Mouse (Mus musculus) MEL (cell line): ENCODE data around the gene Gm44805. TPM values are rescaled to one million over a fixed set of nuclear protein-coding genes. Genes with fewer than 3 reads are reported as not detected.

Experiments used
- DNase-seq: peaks from one replicate; pipeline ENCODE4 v3.0.0; 2011; ENCODE audit warnings: low read depth, low spot score
- H3K27ac ChIP-seq: 2 replicates; pipeline ENCODE4 v1.5.1; 2012; ENCODE audit warnings: low read depth, mild to moderate bottlenecking, control low read depth, low read length, moderate library complexity; ENCODE audit not compliant: control insufficient read depth
- H3K27me3 ChIP-seq, 2 experiments: fragments of 150-350 bp in 1 of 2; sonication (generic) in 1 of 2; 2 replicates each; pipeline ENCODE4 v1.6.1; 2012; ENCODE audit warnings: low read length in 2 of 2, mild to moderate bottlenecking in 2 of 2, improper control_type of control experiment in 1 of 2, moderate library complexity in 1 of 2; ENCODE audit not compliant: insufficient read depth in 2 of 2, control insufficient read depth in 1 of 2
- H3K36me3 ChIP-seq, 2 experiments: 2 replicates each; pipeline ENCODE4 v1.6.1; 2012 to 2014; ENCODE audit warnings: low read length in 2 of 2, improper control_type of control experiment in 1 of 2, inconsistent platforms in 1 of 2, mild to moderate bottlenecking in 1 of 2; ENCODE audit not compliant: insufficient read depth in 2 of 2, control insufficient read depth in 1 of 2
- H3K4me1 ChIP-seq, 2 experiments: fragments of 150-350 bp in 1 of 2; sonication (generic) in 1 of 2; 2 replicates each; pipeline ENCODE4 v1.6.1; 2012; ENCODE audit warnings: low read length in 2 of 2, improper control_type of control experiment in 1 of 2, mild to moderate bottlenecking in 1 of 2; ENCODE audit not compliant: insufficient read depth in 2 of 2, control insufficient read depth in 1 of 2
- H3K4me3 ChIP-seq, 2 experiments: fragments of 150-350 bp in 1 of 2; sonication (generic) in 1 of 2; 2 replicates each; pipeline ENCODE4 v1.5.1; 2012; ENCODE audit warnings: low read depth in 2 of 2, low read length in 2 of 2, mild to moderate bottlenecking in 2 of 2, moderate library complexity in 2 of 2, control low read depth in 1 of 2, improper control_type of control experiment in 1 of 2; ENCODE audit not compliant: control insufficient read depth in 1 of 2, insufficient read depth in 1 of 2
- H3K79me2 ChIP-seq: 2 replicates; pipeline ENCODE4 v1.6.1; 2012; ENCODE audit warnings: mild to moderate bottlenecking, low read length, moderate library complexity; ENCODE audit not compliant: control insufficient read depth, poor library complexity, insufficient read depth
- H3K9ac ChIP-seq: 2 replicates; pipeline ENCODE4 v1.6.1; 2012; ENCODE audit warnings: low read depth, mild to moderate bottlenecking, control low read depth, low read length, moderate library complexity; ENCODE audit not compliant: control insufficient read depth, poor library complexity, severe bottlenecking
- H3K9me3 ChIP-seq: fragments of 150-350 bp; sonication (generic); replicated peaks from 2 replicates; pipeline ENCODE4 v1.6.1; 2012; ENCODE audit warnings: mild to moderate bottlenecking, low read length, improper control_type of control experiment, moderate library complexity; ENCODE audit not compliant: insufficient read depth
- BHLHE40 ChIP-seq: IDR thresholded peaks from 2 replicates; pipeline ENCODE4 v1.6.1; 2012; ENCODE audit warnings: low read depth, mild to moderate bottlenecking, inconsistent platforms, low read length, improper control_type of control experiment, borderline replicate concordance
- CHD1 ChIP-seq: IDR thresholded peaks from 2 replicates; pipeline ENCODE4 v1.6.1; 2012; ENCODE audit warnings: low read depth, mild to moderate bottlenecking, inconsistent platforms, low read length, improper control_type of control experiment
- CHD2 ChIP-seq: IDR thresholded peaks from 2 replicates; pipeline ENCODE4 v1.6.1; 2011; ENCODE audit warnings: low read length, improper control_type of control experiment
- CTCF ChIP-seq, 3 experiments: IDR thresholded peaks in 2 of 3; conservative IDR thresholded peaks in 1 of 3; 2 replicates each; pipeline ENCODE4 v1.5.1; 2011 to 2012; ENCODE audit warnings: low read length in 3 of 3, low read depth in 2 of 3, mild to moderate bottlenecking in 2 of 3, improper control_type of control experiment in 1 of 3, inconsistent platforms in 1 of 3, mixed read lengths in 1 of 3, moderate library complexity in 1 of 3; ENCODE audit not compliant: control insufficient read depth in 1 of 3, insufficient read depth in 1 of 3, poor library complexity in 1 of 3, severe bottlenecking in 1 of 3
- E2F4 ChIP-seq: IDR thresholded peaks from 2 replicates; pipeline ENCODE4 v1.6.1; 2011; ENCODE audit warnings: low read depth, low read length, improper control_type of control experiment, borderline replicate concordance
- ELF1 ChIP-seq: IDR thresholded peaks from 2 replicates; pipeline ENCODE4 v1.6.1; 2014; ENCODE audit warnings: low read depth, mild to moderate bottlenecking, inconsistent platforms, low read length, improper control_type of control experiment, moderate library complexity
- EP300 ChIP-seq, 2 experiments: IDR thresholded peaks; 2 replicates each; pipeline ENCODE4 v1.6.1; 2011; ENCODE audit warnings: improper control_type of control experiment in 2 of 2, low read length in 2 of 2, low read depth in 1 of 2, mild to moderate bottlenecking in 1 of 2
- ETS1 ChIP-seq: IDR thresholded peaks from 2 replicates; pipeline ENCODE4 v1.6.1; 2012; ENCODE audit warnings: low read depth, mild to moderate bottlenecking, inconsistent platforms, low read length, improper control_type of control experiment, moderate library complexity
- GABPA ChIP-seq: IDR thresholded peaks from 2 replicates; pipeline ENCODE4 v1.6.1; 2012; ENCODE audit warnings: low read depth, mild to moderate bottlenecking, inconsistent platforms, low read length, improper control_type of control experiment, moderate library complexity
- HCFC1 ChIP-seq: IDR thresholded peaks from 2 replicates; pipeline ENCODE4 v1.6.1; 2012; ENCODE audit warnings: low read depth, mild to moderate bottlenecking, inconsistent platforms, low read length, improper control_type of control experiment, moderate library complexity
- KAT2A ChIP-seq: conservative IDR thresholded peaks from 2 replicates; pipeline ENCODE4 v1.6.1; 2012; ENCODE audit warnings: low read depth, low read length, improper control_type of control experiment, inconsistent platforms
- MAFK ChIP-seq: IDR thresholded peaks from 2 replicates; pipeline ENCODE4 v1.6.1; 2011; ENCODE audit warnings: low read depth, mild to moderate bottlenecking, low read length, improper control_type of control experiment, borderline replicate concordance
- MAX ChIP-seq: IDR thresholded peaks from 2 replicates; pipeline ENCODE4 v1.6.1; 2011; ENCODE audit warnings: low read length, improper control_type of control experiment
- MAZ ChIP-seq: IDR thresholded peaks from 2 replicates; pipeline ENCODE4 v1.6.1; 2012; ENCODE audit warnings: low read depth, mild to moderate bottlenecking, inconsistent platforms, low read length, improper control_type of control experiment
- MEF2A ChIP-seq: IDR thresholded peaks from 2 replicates; pipeline ENCODE4 v1.6.1; 2014; ENCODE audit warnings: low read depth, mild to moderate bottlenecking, inconsistent platforms, low read length, improper control_type of control experiment; ENCODE audit not compliant: poor library complexity, insufficient replicate concordance, severe bottlenecking; ENCODE audit errors: extremely low read depth
- MXI1 ChIP-seq: IDR thresholded peaks from 2 replicates; pipeline ENCODE4 v1.6.1; 2011; ENCODE audit warnings: mild to moderate bottlenecking, low read depth, low read length, improper control_type of control experiment
- MYB ChIP-seq: IDR thresholded peaks from 2 replicates; pipeline ENCODE4 v1.6.1; 2011; ENCODE audit warnings: mild to moderate bottlenecking, low read depth, low read length, improper control_type of control experiment
- MYC ChIP-seq: IDR thresholded peaks from 2 replicates; pipeline ENCODE4 v1.6.1; 2011; ENCODE audit warnings: low read depth, mild to moderate bottlenecking, low read length, improper control_type of control experiment, moderate library complexity
- NELFE ChIP-seq: IDR thresholded peaks from 2 replicates; pipeline ENCODE4 v1.6.1; 2011; ENCODE audit warnings: low read depth, low read length, improper control_type of control experiment
- NRF1 ChIP-seq: IDR thresholded peaks from 2 replicates; pipeline ENCODE4 v1.6.1; 2014; ENCODE audit warnings: low read depth, mild to moderate bottlenecking, inconsistent platforms, low read length, improper control_type of control experiment, moderate library complexity; ENCODE audit not compliant: poor library complexity, insufficient read depth, severe bottlenecking
- POLR2A ChIP-seq, 2 experiments: IDR thresholded peaks; 2 replicates each; pipeline ENCODE4 v1.6.1; 2011 to 2012; ENCODE audit warnings: low read length in 2 of 2, mild to moderate bottlenecking in 2 of 2, control low read depth in 1 of 2, improper control_type of control experiment in 1 of 2, low read depth in 1 of 2, moderate library complexity in 1 of 2; ENCODE audit not compliant: control insufficient read depth in 1 of 2, insufficient read depth in 1 of 2, poor library complexity in 1 of 2
- POLR2AphosphoS2 ChIP-seq: IDR thresholded peaks from 2 replicates; pipeline ENCODE4 v1.6.1; 2011; ENCODE audit warnings: low read length, improper control_type of control experiment
- POLR2AphosphoS5 ChIP-seq: IDR thresholded peaks from 2 replicates; pipeline ENCODE4 v1.6.1; 2012; ENCODE audit warnings: low read depth, borderline replicate concordance, mild to moderate bottlenecking, inconsistent platforms, low read length, moderate library complexity, mixed read lengths
- RAD21 ChIP-seq: IDR thresholded peaks from 2 replicates; pipeline ENCODE4 v1.6.1; 2011; ENCODE audit warnings: mild to moderate bottlenecking, low read depth, low read length, improper control_type of control experiment
- RCOR1 ChIP-seq: IDR thresholded peaks from 2 replicates; pipeline ENCODE4 v1.6.1; 2012; ENCODE audit warnings: low read depth, mild to moderate bottlenecking, inconsistent platforms, low read length, improper control_type of control experiment
- SIN3A ChIP-seq: IDR thresholded peaks from 2 replicates; pipeline ENCODE4 v1.6.1; 2012; ENCODE audit warnings: low read length, improper control_type of control experiment, inconsistent platforms
- SMC3 ChIP-seq: IDR thresholded peaks from 2 replicates; pipeline ENCODE4 v1.6.1; 2011; ENCODE audit warnings: low read depth, low read length, improper control_type of control experiment
- TAL1 ChIP-seq: IDR thresholded peaks from 2 replicates; pipeline ENCODE4 v1.6.1; 2012; ENCODE audit warnings: mild to moderate bottlenecking, inconsistent platforms, low read length, moderate library complexity, mixed read lengths
- TBP ChIP-seq: IDR thresholded peaks from 2 replicates; pipeline ENCODE4 v1.8.0; 2011; ENCODE audit warnings: low read depth, low read length, improper control_type of control experiment
- TCF12 ChIP-seq: IDR thresholded peaks from 2 replicates; pipeline ENCODE4 v1.6.1; 2014; ENCODE audit warnings: low read depth, mild to moderate bottlenecking, inconsistent platforms, low read length, improper control_type of control experiment, moderate library complexity
- UBTF ChIP-seq: IDR thresholded peaks from 2 replicates; pipeline ENCODE4 v1.6.1; 2012; ENCODE audit warnings: low read depth, mild to moderate bottlenecking, inconsistent platforms, low read length, improper control_type of control experiment, moderate library complexity, borderline replicate concordance; ENCODE audit not compliant: insufficient read depth
- USF1 ChIP-seq: IDR thresholded peaks from 2 replicates; pipeline ENCODE4 v1.6.1; 2014; ENCODE audit warnings: low read depth, mild to moderate bottlenecking, inconsistent platforms, low read length, improper control_type of control experiment, moderate library complexity
- ZC3H11A ChIP-seq: IDR thresholded peaks from 2 replicates; pipeline ENCODE4 v1.6.1; 2012; ENCODE audit warnings: low read depth, mild to moderate bottlenecking, inconsistent platforms, low read length, improper control_type of control experiment
- ZKSCAN1 ChIP-seq: IDR thresholded peaks from 2 replicates; pipeline ENCODE4 v1.6.1; 2012; ENCODE audit warnings: low read depth, mild to moderate bottlenecking, inconsistent platforms, low read length, improper control_type of control experiment, moderate library complexity
- ZMIZ1 ChIP-seq: IDR thresholded peaks from 2 replicates; pipeline ENCODE4 v1.6.1; 2012; ENCODE audit warnings: low read depth, mild to moderate bottlenecking, inconsistent platforms, low read length, improper control_type of control experiment, moderate library complexity
- ZNF384 ChIP-seq: IDR thresholded peaks from 2 replicates; pipeline ENCODE4 v1.6.1; 2012; ENCODE audit warnings: low read depth, mild to moderate bottlenecking, inconsistent platforms, low read length, improper control_type of control experiment
- polyA plus RNA-seq, 2 experiments: library from polyadenylated mRNA; stranded (reverse) in 1 of 2; unstranded in 1 of 2; fragments of >175 nt in 1 of 2; fragments of >200 nt in 1 of 2; gene quantifications; 2 replicates each; pipeline versions ENCODE4 v1.2.1 to v1.2.4; 2012; ENCODE audit warnings: low replicate concordance in 2 of 2, low read depth in 1 of 2; ENCODE audit not compliant: insufficient read length in 2 of 2, insufficient read depth in 1 of 2, missing spikeins in 1 of 2
- total RNA-seq: library from RNA; depleted of rRNA; stranded (reverse); fragments of 300-350 nt; gene quantifications from 2 replicates; pipeline ENCODE4 v1.2.3, GENCODE M21; 2012

Gene Gm44805
- total and polyA plus RNA-seq, 3 experiments = not detected

DNA sequence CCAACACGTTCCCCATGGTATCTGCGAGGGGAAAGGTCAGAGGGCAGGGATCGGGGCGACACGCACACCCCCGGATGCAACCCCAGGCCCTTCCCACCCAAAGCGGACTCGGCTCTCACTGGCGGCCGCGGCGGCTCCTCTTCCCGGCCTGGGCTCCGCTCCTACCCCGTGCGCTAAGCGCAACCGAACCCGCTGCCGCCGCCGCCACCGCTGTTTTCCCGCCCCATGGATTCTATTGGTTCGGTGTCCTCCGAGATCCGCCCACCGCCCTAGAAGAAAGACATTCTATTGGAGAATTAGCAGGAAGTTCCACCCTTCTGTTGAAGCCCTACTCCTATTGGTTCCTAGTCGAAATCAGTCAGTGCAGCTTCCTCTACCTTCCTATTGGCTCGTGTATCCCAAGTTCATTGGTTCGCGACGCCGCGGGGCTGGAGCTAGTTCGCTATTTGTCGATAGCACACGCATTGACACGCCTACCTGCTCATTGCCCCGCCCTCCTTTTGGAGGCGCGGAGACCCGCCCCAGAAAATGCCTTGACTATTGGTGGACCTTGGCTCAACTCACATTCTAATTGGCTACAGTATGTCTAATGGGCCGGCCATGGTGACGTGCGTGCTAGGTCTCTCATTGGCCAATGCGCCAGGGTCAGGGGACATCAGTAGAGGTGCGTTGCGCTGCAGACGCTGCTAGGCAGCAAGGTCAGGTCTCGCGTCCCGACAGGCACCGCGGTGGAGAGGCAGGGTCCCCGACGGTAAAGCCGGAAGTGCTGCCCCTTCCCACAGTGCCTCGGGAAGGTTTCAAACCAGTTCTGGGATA is 34.2 kb upstream of the Gm44805 start, which contains the start of gene Tomm40:
Gene Tomm40, minus strand, starts transcription at position 200 of the 816 bp plus-strand sequence.
- peaks cover 20% of the 10 kb centered on the region for H3K79me2 ChIP-seq
- H3K4me3 ChIP-seq = peak within 1 kb of the TSS; percentile 72 to 97
- peak within 1 kb of the TSS; percentile 90 for H3K9ac ChIP-seq
- peak within 1 kb of the TSS; percentile 99 for H3K27ac ChIP-seq
- no peaks in the 10 kb centered on the region for H3K9me3 ChIP-seq
- H3K27me3 ChIP-seq = no peaks in the 10 kb centered on the region
- peaks cover 3 to 14% of the 10 kb centered on the region in 2 experiments; a peak in 3 of 4 replicates for H3K36me3 ChIP-seq
- H3K4me1 ChIP-seq = peaks cover 0 to 19% of the 10 kb centered on the region in 2 experiments; a peak in 2 of 4 replicates
- DNase-seq = peak; percentile 100
- TF ChIP-seq CHD2 (peak; percentile 89), POLR2AphosphoS5 (no peak), ETS1 (no peak), CHD1 (no peak), POLR2AphosphoS2 (no peak; the same call in 1 of the 2 replicates), BHLHE40 (no peak), MXI1 (peak; percentile 79), ZNF384 (no peak), HCFC1 (peak; percentile 86), UBTF (no peak), ELF1 (peak; percentile 98), GABPA (no peak), USF1 (peak; percentile 54), CTCF (IDR thresholded peaks at IDR 0.05 in 2 of 3, conservative IDR thresholded peaks at IDR 0.05 in 1 of 3; ENCODE audit: control insufficient read depth in 1 of 3, insufficient read depth in 1 of 3, low read depth in 2 of 3, low read length in 3 of 3, poor library complexity in 1 of 3, severe bottlenecking in 1 of 3) (no peak), POLR2A (IDR thresholded peaks at IDR 0.05; ENCODE audit: control insufficient read depth in 1 of 2, insufficient read depth in 1 of 2, low read depth in 1 of 2, low read length in 2 of 2, poor library complexity in 1 of 2) (peak; percentile 55 to 65; a peak in 3 of 4 replicates), ZKSCAN1 (no peak), MAFK (no peak), MYC (no peak), MAZ (no peak; the same call in 1 of the 2 replicates), EP300 (IDR thresholded peaks at IDR 0.05; ENCODE audit: low read depth in 1 of 2, low read length in 2 of 2) (no peak), RCOR1 (no peak), RAD21 (no peak), MEF2A (no peak), TAL1 (no peak), MAX (peak; percentile 72), ZMIZ1 (no peak), SIN3A (peak; percentile 69; the same call in 1 of the 2 replicates), TBP (no peak), NELFE (peak; percentile 72), E2F4 (no peak), ZC3H11A (no peak), TCF12 (0 out of 2 replicates have a peak, but pooled peaks have one; percentile 33), SMC3 (no peak), MYB (no peak), KAT2A (peak; percentile 83), NRF1 (0 out of 2 replicates have a peak, but pooled peaks have one; percentile 44)
